Mouse (Mus musculus) forebrain, postnatal 0 days (tissue): ENCODE data around the gene Trp53i13. TPM values are rescaled to one million over a fixed set of nuclear protein-coding genes. Genes with fewer than 3 reads are reported as not detected.
"Not testable (repeated sequence)": the region's sequence is repeated elsewhere in the genome, so short reads cannot be mapped to it uniquely, and the experiment has no call there.

Experiments used
- ATAC-seq: fragments of 200-750 bp; cut with Nextera tagmentation; 2 replicates; pipeline ENCODE4 v1.8.0; 2017; ENCODE audit warnings: mild to moderate bottlenecking, moderate library complexity
- DNase-seq: peaks from one replicate; pipeline ENCODE4 v3.0.0-alpha.2; 2015
- H3K27ac ChIP-seq: fragments of 300-500 bp; sonication (generic); 2 replicates; pipeline ENCODE4 v1.5.1; 2014; ENCODE audit warnings: low read depth, mild to moderate bottlenecking, antibody characterized with exemption, low read length, moderate library complexity, mixed read lengths
- H3K27me3 ChIP-seq: fragments of 300-500 bp; sonication (generic); 2 replicates; pipeline ENCODE4 v1.6.1; 2014; ENCODE audit warnings: mild to moderate bottlenecking, low read length, mixed read lengths; ENCODE audit not compliant: insufficient read depth
- H3K36me3 ChIP-seq: fragments of 300-500 bp; sonication (generic); 2 replicates; pipeline ENCODE4 v1.6.1; 2014; ENCODE audit warnings: mild to moderate bottlenecking, moderate library complexity; ENCODE audit not compliant: insufficient read depth
- H3K4me1 ChIP-seq: fragments of 300-500 bp; sonication (generic); 2 replicates; pipeline ENCODE4 v1.6.1; 2014; ENCODE audit warnings: antibody characterized with exemption; ENCODE audit not compliant: insufficient read depth
- H3K4me2 ChIP-seq: fragments of 300-500 bp; sonication (generic); 2 replicates; pipeline ENCODE4 v1.6.1; 2014; ENCODE audit warnings: low read depth, mild to moderate bottlenecking, moderate library complexity
- H3K4me3 ChIP-seq: fragments of 300-500 bp; sonication (generic); 2 replicates; pipeline ENCODE4 v1.5.1; 2014; ENCODE audit warnings: low read depth, low read length, mixed read lengths
- H3K9ac ChIP-seq: fragments of 300-500 bp; sonication (generic); 2 replicates; pipeline ENCODE4 v1.6.1; 2014; ENCODE audit warnings: mild to moderate bottlenecking
- H3K9me3 ChIP-seq: fragments of 300-500 bp; sonication (generic); 2 replicates; pipeline ENCODE4 v1.6.1; 2016; ENCODE audit warnings: low read length
- CTCF ChIP-seq: sonication (generic); IDR thresholded peaks from 2 replicates; pipeline ENCODE4 v1.5.1; 2016; ENCODE audit warnings: antibody characterized with exemption, control low read depth, low read depth
- WGBS: fragments of 180-500 bp; shearing (Covaris S2); extraction: QIAGEN DNeasy Blood & Tissue Kit; methylation state at CpG from one replicate; pipeline ENCODE4 v1.1.7; 2014; 5-methylcytosine and 5-hydroxymethylcytosine counted together
- polyA plus RNA-seq: library from polyadenylated mRNA; unstranded; fragments of >200 nt; fragmentation: Nextera tagmentation; extraction: Ambion mirVana; gene quantifications from 2 replicates; pipeline ENCODE4 v1.2.1, GENCODE M21; 2015
- total RNA-seq: library from RNA; depleted of rRNA; stranded (reverse); fragments of >200 nt; gene quantifications from 2 replicates; pipeline ENCODE4 v1.2.3, GENCODE M21; 2014; rRNA removed

The Trp53i13 gene
- total RNA-seq = 7.7 and 12.4 TPM in 2 replicates
- polyA plus RNA-seq = 12.3 and 12.4 TPM in 2 replicates

GRCm38 (mm10) chr11:77515637-77516552 lies at the start of gene Trp53i13:
TSS of gene Trp53i13 (minus strand) at chr11:77515980.
- no peaks in the 10 kb centered on the region for H3K36me3 ChIP-seq
- ATAC-seq (no peak), DNase-seq (no peak)
- no peaks in the 10 kb centered on the region for H3K9me3 ChIP-seq
- H3K4me1 ChIP-seq = peaks cover 14% of the 10 kb centered on the region
- TF ChIP-seq CTCF = no peak
- peak within 1 kb of the TSS; percentile 33 for H3K9ac ChIP-seq
- no peaks in the 10 kb centered on the region for H3K27me3 ChIP-seq
- 12% methylated on average over 39 of the region's 39 CpGs for WGBS
- peak within 1 kb of the TSS; percentile 84 for H3K4me2 ChIP-seq
- H3K4me3 ChIP-seq = peak within 1 kb of the TSS; percentile 46
- H3K27ac ChIP-seq = no peak within 1 kb of the TSS

- Histone ChIP-seq H3K27ac (no peak overlapping the region), H3K9me3 (no peaks in the 10 kb centered on the region), H3K9ac (no peak overlapping the region), H3K27me3 (no peaks in the 10 kb centered on the region), H3K4me1 (no peaks in the 10 kb centered on the region), H3K4me3 (no peak overlapping the region), H3K36me3 (peaks cover 57% of the 10 kb centered on the region), H3K4me2 (no peak overlapping the region)
- WGBS = 93% methylated on average over 7 of the region's 7 CpGs
- ATAC-seq (no peak), DNase-seq (no peak)
- TF ChIP-seq CTCF = no peak
Measured at GRCm38 (mm10) chr11:77545261-77545660, 29.5 kb upstream of the Trp53i13 start.

GRCm38 (mm10) chr11:77532202-77532846 lies 16.5 kb upstream of the Trp53i13 start:
- no peak for ATAC-seq
- H3K27me3 ChIP-seq = no peaks in the 10 kb centered on the region
- TF ChIP-seq CTCF = no peak
- 86% methylated on average over 4 of the region's 4 CpGs for WGBS
- no peak overlapping the region for H3K27ac ChIP-seq
- no peak overlapping the region for H3K9ac ChIP-seq
- no peak overlapping the region for H3K4me2 ChIP-seq
- H3K9me3 ChIP-seq = no peaks in the 10 kb centered on the region
- DNase-seq = no peak
- H3K4me1 ChIP-seq = no peaks in the 10 kb centered on the region
- H3K36me3 ChIP-seq = no peaks in the 10 kb centered on the region
- H3K4me3 ChIP-seq = no peak overlapping the region

GRCm38 (mm10) chr11:77530862-77531261 lies 15.1 kb upstream of the Trp53i13 start:
- H3K4me2 ChIP-seq = no peak overlapping the region
- H3K36me3 ChIP-seq = no peaks in the 10 kb centered on the region
- no peak for DNase-seq
- H3K9ac ChIP-seq = no peak overlapping the region
- no peak overlapping the region for H3K27ac ChIP-seq
- no peak for TF ChIP-seq CTCF
- no peak overlapping the region for H3K4me3 ChIP-seq
- no peaks in the 10 kb centered on the region for H3K27me3 ChIP-seq
- H3K4me1 ChIP-seq = no peaks in the 10 kb centered on the region
- WGBS = 89% methylated on average over 2 of the region's 2 CpGs
- ATAC-seq = no peak
- no peaks in the 10 kb centered on the region for H3K9me3 ChIP-seq

- Histone ChIP-seq H3K36me3 (no peaks in the 10 kb centered on the region), H3K9ac (no peak overlapping the region), H3K9me3 (no peaks in the 10 kb centered on the region), H3K4me1 (no peaks in the 10 kb centered on the region), H3K4me3 (no peak overlapping the region), H3K27me3 (no peaks in the 10 kb centered on the region), H3K4me2 (no peak overlapping the region), H3K27ac (no peak overlapping the region)
- 90% methylated on average over 3 of the region's 3 CpGs for WGBS
- TF ChIP-seq CTCF = no peak
- ATAC-seq (no peak), DNase-seq (no peak)
Measured at GRCm38 (mm10) chr11:77529644-77530043, 13.9 kb upstream of the Trp53i13 start.

- not testable (repeated sequence) for H3K27ac ChIP-seq, H3K36me3 ChIP-seq, H3K9ac ChIP-seq, H3K4me1 ChIP-seq, H3K4me2 ChIP-seq, H3K27me3 ChIP-seq, ATAC-seq, H3K4me3 ChIP-seq, H3K9me3 ChIP-seq, DNase-seq
- WGBS = 89% methylated on average over 3 of the region's 3 CpGs
Measured at GRCm38 (mm10) chr11:77528420-77528819, 12.6 kb upstream of the Trp53i13 start.

- H3K36me3 ChIP-seq = no peaks in the 10 kb centered on the region
- ATAC-seq (no peak), DNase-seq (no peak)
- no peak overlapping the region for H3K9ac ChIP-seq
- no peak for TF ChIP-seq CTCF
- H3K4me3 ChIP-seq = no peak overlapping the region
- H3K9me3 ChIP-seq = no peaks in the 10 kb centered on the region
- H3K4me2 ChIP-seq = no peak overlapping the region
- H3K27ac ChIP-seq = no peak overlapping the region
- WGBS = 77% methylated on average over 3 of the region's 3 CpGs
- no peaks in the 10 kb centered on the region for H3K4me1 ChIP-seq
- no peaks in the 10 kb centered on the region for H3K27me3 ChIP-seq
Measured at GRCm38 (mm10) chr11:77525804-77526486, 10.2 kb upstream of the Trp53i13 start.
